Mouse (Mus musculus): ENCODE data around the gene Gm49450.
A peak's percentile ranks its signal among the peaks of the same experiment; 100 is the strongest.

- no peak for TF ChIP-seq CTCF (IDR thresholded peaks at IDR 0.05; ENCODE audit: control insufficient read depth, insufficient read depth, insufficient replicate concordance, low read depth, low read length)
- 0 out of 2 replicates have a peak, but pooled peaks have one; percentile 16 for TF ChIP-seq POLR2A (IDR thresholded peaks at IDR 0.05; ENCODE audit: control insufficient read depth, low read depth, low read length)
These were observed 1.3 kb upstream of the Gm49450 start for GRCm38 (mm10) chr15:98954425-98955253.

Data from testis, adult 2 months (tissue).